Mouse (Mus musculus) spleen, adult 2 months (tissue): ENCODE results near the gene Prps2. TPM values are rescaled to one million over a fixed set of nuclear protein-coding genes. Genes with fewer than 3 reads are reported as not detected.

Source experiments
- DNase-seq, 2 experiments: peaks; one replicate each; pipeline versions ENCODE4 v3.0.0 to v3.0.0-alpha.2; 2012 to 2021; ENCODE audit warnings: low spot score in 2 of 2, low read depth in 1 of 2
- H3K27ac ChIP-seq: fragments of 200-500 bp; 2 replicates; pipeline ENCODE4 v1.5.1; 2012; ENCODE audit warnings: low read length, inconsistent platforms; ENCODE audit not compliant: insufficient read depth
- H3K27me3 ChIP-seq: fragments of 200-500 bp; 2 replicates; pipeline ENCODE4 v1.6.1; 2012; ENCODE audit warnings: mild to moderate bottlenecking, moderate library complexity, low read length, inconsistent platforms; ENCODE audit not compliant: control insufficient read depth, insufficient read depth
- H3K36me3 ChIP-seq: fragments of 200-500 bp; 2 replicates; pipeline ENCODE4 v1.6.1; 2012; ENCODE audit warnings: mild to moderate bottlenecking, low read length, inconsistent platforms; ENCODE audit not compliant: control insufficient read depth, insufficient read depth
- H3K4me1 ChIP-seq: fragments of 200-500 bp; 2 replicates; pipeline ENCODE4 v1.6.1; 2011; ENCODE audit warnings: inconsistent platforms; ENCODE audit not compliant: control insufficient read depth, insufficient read depth, insufficient read length
- H3K4me3 ChIP-seq: fragments of 200-500 bp; 2 replicates; pipeline ENCODE4 v1.5.1; 2011; ENCODE audit warnings: mild to moderate bottlenecking, inconsistent platforms; ENCODE audit not compliant: insufficient read depth, insufficient read length; ENCODE audit errors: extremely low read depth
- CTCF ChIP-seq: fragments of 200-500 bp; IDR thresholded peaks from 2 replicates; pipeline ENCODE4 v1.5.1; 2011; ENCODE audit warnings: mild to moderate bottlenecking, inconsistent platforms; ENCODE audit not compliant: insufficient read depth, insufficient read length, insufficient replicate concordance; ENCODE audit errors: extremely low read depth
- POLR2A ChIP-seq: fragments of 200-500 bp; IDR thresholded peaks from 2 replicates; pipeline ENCODE4 v1.6.1; 2011; ENCODE audit warnings: low read depth, low read length, inconsistent platforms
- WGBS: fragments of 180-500 bp; shearing (Covaris S2); methylation state at CpG from one replicate; pipeline ENCODE4 v1.1.7; 2018; 5-methylcytosine and 5-hydroxymethylcytosine counted together
- polyA plus RNA-seq: library from polyadenylated mRNA; depleted of rRNA; stranded (reverse); fragments of >200 nt; gene quantifications from 2 replicates; pipeline ENCODE4 v1.2.3, GENCODE M21; 2012

The Prps2 gene
- polyA plus RNA-seq, 1 experiment = 19.7 TPM

- Histone ChIP-seq H3K27me3 (no peaks in the 10 kb centered on the region), H3K4me1 (peaks cover 4% of the 10 kb centered on the region; the same call in 1 of the 2 replicates), H3K4me3 (peak overlapping the region; percentile 49), H3K27ac (peak overlapping the region; percentile 88), H3K36me3 (no peaks in the 10 kb centered on the region)
- WGBS = 45% methylated on average over 1 of the region's 1 CpGs
- no peak for TF ChIP-seq CTCF
- TF ChIP-seq POLR2A = no peak
- DNase-seq = no peak
Observed at GRCm38 (mm10) chrX:167329098-167329497, 53.5 kb downstream of the Prps2 start.

- Histone ChIP-seq H3K4me1 (peaks cover 4% of the 10 kb centered on the region; the same call in 1 of the 2 replicates), H3K27ac (peak overlapping the region; percentile 90), H3K36me3 (0 out of 2 replicates have a peak, but pooled peaks cover under 1% of the 10 kb centered on the region), H3K4me3 (peak overlapping the region; percentile 49; the same call in 1 of the 2 replicates), H3K27me3 (no peaks in the 10 kb centered on the region)
- 53% methylated on average over 3 of the region's 3 CpGs for WGBS
- TF ChIP-seq POLR2A = no peak; the same call in 1 of the 2 replicates
- no peak for TF ChIP-seq CTCF
- DNase-seq = no peak
Observed at GRCm38 (mm10) chrX:167328519-167328918, 54.0 kb downstream of the Prps2 start.

GRCm38 (mm10) chrX:167323742-167324141 lies 58.8 kb downstream of the Prps2 start:
- no peak overlapping the region for H3K27ac ChIP-seq
- peak in 1 of 2 experiments; percentile 7 for DNase-seq
- no peak overlapping the region for H3K4me3 ChIP-seq
- TF ChIP-seq POLR2A (no peak), CTCF (no peak)
- WGBS = 57% methylated on average over 1 of the region's 1 CpGs
- no peaks in the 10 kb centered on the region for H3K27me3 ChIP-seq
- H3K36me3 ChIP-seq = 0 out of 2 replicates have a peak, but pooled peaks cover 1% of the 10 kb centered on the region
- H3K4me1 ChIP-seq = no peaks in the 10 kb centered on the region; the same call in 1 of the 2 replicates

- no peak overlapping the region for H3K4me3 ChIP-seq
- no peak overlapping the region for H3K27ac ChIP-seq
- WGBS = 67% methylated on average over 4 of the region's 4 CpGs
- DNase-seq = no peak
- H3K36me3 ChIP-seq = 0 out of 2 replicates have a peak, but pooled peaks cover 1% of the 10 kb centered on the region
- no peaks in the 10 kb centered on the region for H3K27me3 ChIP-seq
- TF ChIP-seq CTCF (no peak), POLR2A (no peak)
- no peaks in the 10 kb centered on the region; the same call in 1 of the 2 replicates for H3K4me1 ChIP-seq
Observed at GRCm38 (mm10) chrX:167321233-167321806, 61.2 kb downstream of the Prps2 start.

GRCm38 (mm10) chrX:167318819-167319396 lies 63.6 kb downstream of the Prps2 start:
- TF ChIP-seq CTCF (no peak), POLR2A (no peak)
- Histone ChIP-seq H3K36me3 (0 out of 2 replicates have a peak, but pooled peaks cover 1% of the 10 kb centered on the region), H3K27ac (peak overlapping the region; percentile 55; the same call in 1 of the 2 replicates), H3K4me1 (no peaks in the 10 kb centered on the region; the same call in 1 of the 2 replicates), H3K4me3 (no peak overlapping the region), H3K27me3 (no peaks in the 10 kb centered on the region)
- DNase-seq = peak in 1 of 2 experiments; percentile 9
- WGBS = 22% methylated on average over 4 of the region's 4 CpGs

- 55% methylated on average over 5 of the region's 5 CpGs for WGBS
- DNase-seq = peak in 1 of 2 experiments; percentile 9
- Histone ChIP-seq H3K27me3 (no peaks in the 10 kb centered on the region), H3K4me1 (no peaks in the 10 kb centered on the region; the same call in 1 of the 2 replicates), H3K36me3 (peaks cover 1% of the 10 kb centered on the region; the same call in 1 of the 2 replicates), H3K4me3 (no peak overlapping the region), H3K27ac (peak overlapping the region; percentile 29; the same call in 1 of the 2 replicates)
- TF ChIP-seq POLR2A (no peak), CTCF (no peak)
Observed at GRCm38 (mm10) chrX:167315766-167316165, 66.8 kb downstream of the Prps2 start.
